Mouse (Mus musculus): Measurements from ENCODE around the gene Faxc. TPM values are rescaled to one million over a fixed set of nuclear protein-coding genes. Genes with fewer than 3 reads are reported as not detected.

The Faxc gene
- total RNA-seq (2015; ENCODE audit: low replicate concordance) (not detected in 2 replicates), total RNA-seq (2017; ENCODE audit: low replicate concordance) (not detected in 2 replicates)

GRCm38 (mm10) chr4:21930971-21931771 lies at the start of gene Faxc:
TSS of gene Faxc (plus strand) at chr4:21931329.
- ATAC-seq (replicated peaks; ENCODE audit: low FRiP score, poor library complexity, severe bottlenecking): no peak

- no peak for ATAC-seq (replicated peaks; ENCODE audit: low FRiP score, poor library complexity, severe bottlenecking)
These were observed 48.3 kb upstream of the Faxc start for GRCm38 (mm10) chr4:21882806-21883205.

GRCm38 (mm10) chr4:21885831-21886230 lies 45.3 kb upstream of the Faxc start:
- ATAC-seq (replicated peaks; ENCODE audit: low FRiP score, poor library complexity, severe bottlenecking): no peak

DNA sequence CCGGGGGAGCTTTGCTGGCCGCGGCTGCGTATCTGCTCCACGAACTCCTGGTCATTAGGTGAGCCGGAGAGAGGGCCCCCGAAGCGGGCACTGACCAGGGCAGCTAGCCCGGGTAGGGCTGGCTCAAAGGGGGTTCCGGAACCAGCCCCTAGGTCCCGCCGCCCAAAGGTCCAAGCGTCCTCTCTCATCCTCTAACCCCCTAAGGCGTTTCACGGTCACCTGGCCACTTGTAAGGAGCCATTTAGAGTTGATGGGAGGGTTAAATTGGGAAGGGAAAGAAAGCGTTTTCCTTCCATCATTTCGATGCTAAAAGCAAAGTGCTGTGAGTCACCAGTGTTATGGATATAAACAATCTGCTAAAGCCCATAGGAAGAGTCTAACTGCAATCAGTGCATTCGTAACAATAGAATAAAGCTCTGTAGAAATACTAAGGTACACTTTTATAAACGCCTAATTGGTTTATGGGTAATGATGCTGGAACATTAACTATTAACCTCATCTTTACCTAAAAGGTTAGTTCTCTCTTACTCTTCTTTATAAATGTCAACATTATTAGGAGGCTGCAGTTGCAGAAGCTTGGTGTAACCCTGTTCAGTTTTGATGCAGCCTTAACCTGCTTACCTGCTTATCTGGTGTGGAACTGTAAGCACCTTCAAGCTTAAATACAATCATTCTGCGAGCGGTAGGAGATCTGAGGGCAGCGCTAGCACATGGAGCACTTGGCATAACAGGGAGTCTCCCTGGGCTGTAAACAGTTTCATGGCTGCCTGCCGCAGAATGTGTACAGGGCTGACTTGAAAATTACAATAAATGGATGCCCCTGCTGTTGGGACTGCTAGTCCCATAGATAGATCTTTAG lies 872 bp downstream of the Faxc start:
- no peak for ATAC-seq (replicated peaks; ENCODE audit: low FRiP score, poor library complexity, severe bottlenecking)

- ATAC-seq (replicated peaks; ENCODE audit: low FRiP score, poor library complexity, severe bottlenecking): no peak
These were observed 4.2 kb downstream of the Faxc start for GRCm38 (mm10) chr4:21935378-21935777.

- no peak for ATAC-seq (replicated peaks; ENCODE audit: low FRiP score, poor library complexity, severe bottlenecking)
These were observed 5.3 kb downstream of the Faxc start for GRCm38 (mm10) chr4:21936424-21936823.

DNA sequence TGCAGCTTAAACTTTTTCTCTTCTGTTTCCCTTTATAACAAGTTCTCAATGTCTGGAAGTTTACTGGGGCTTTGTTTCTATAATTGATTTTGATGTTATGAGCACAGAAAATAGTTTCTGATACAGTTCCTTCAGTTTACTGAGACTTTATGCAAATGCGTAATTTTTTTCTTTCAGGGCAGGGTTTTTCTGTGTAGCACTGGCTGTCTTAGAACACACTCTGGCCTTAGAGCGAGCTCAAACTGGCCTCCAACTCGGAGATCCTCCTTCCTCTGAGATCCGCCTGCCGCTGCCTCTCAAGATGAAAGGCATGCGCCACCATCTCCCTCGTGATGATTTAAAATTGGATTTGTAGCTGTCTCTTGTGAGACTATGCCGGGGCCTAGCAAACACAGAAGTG lies 6.8 kb downstream of the Faxc start:
- no peak for ATAC-seq (replicated peaks; ENCODE audit: low FRiP score, poor library complexity, severe bottlenecking)

GRCm38 (mm10) chr4:21944672-21945071 lies 13.5 kb downstream of the Faxc start:
- ATAC-seq (replicated peaks; ENCODE audit: low FRiP score, poor library complexity, severe bottlenecking): no peak

DNA sequence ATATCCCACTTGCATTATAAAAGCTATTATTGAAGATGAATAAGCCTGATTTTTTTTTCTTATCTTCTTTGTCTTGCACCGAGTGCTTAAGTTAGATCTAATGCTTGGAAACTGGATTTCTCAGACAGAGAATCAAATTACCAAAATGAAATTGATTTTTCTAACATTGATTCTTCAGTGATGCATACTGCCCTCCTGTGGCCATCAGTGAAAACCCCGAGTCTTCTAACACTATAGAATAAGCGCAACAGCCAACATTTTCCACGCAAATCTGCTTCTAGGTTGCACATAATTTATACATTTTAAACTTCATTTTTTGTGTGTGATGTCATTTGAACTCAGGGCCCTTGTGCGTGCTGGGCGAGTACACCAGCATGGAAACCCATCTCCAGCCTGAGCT lies 20.3 kb downstream of the Faxc start:
- ATAC-seq (replicated peaks; ENCODE audit: low FRiP score, poor library complexity, severe bottlenecking): no peak

DNA sequence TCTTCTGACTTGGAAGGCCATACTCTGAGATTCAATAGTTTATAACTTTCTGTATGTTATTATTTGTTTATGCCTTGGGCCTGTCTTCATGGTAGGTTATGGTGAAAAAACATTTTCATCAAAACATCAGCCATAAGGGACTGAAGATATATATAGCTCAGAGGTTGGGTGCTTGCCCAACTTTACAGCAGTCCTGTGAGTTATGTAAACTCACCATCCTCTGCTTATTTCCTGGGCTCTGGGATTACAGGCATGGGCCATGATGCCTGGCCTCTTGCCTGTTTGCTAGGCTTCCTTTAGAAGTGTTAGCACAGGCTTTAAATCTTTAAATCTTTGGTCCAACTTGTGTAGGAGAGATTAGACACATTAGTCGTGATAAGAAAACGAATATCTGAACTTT lies 21.1 kb downstream of the Faxc start:
- ATAC-seq (replicated peaks; ENCODE audit: low FRiP score, poor library complexity, severe bottlenecking): no peak

DNA sequence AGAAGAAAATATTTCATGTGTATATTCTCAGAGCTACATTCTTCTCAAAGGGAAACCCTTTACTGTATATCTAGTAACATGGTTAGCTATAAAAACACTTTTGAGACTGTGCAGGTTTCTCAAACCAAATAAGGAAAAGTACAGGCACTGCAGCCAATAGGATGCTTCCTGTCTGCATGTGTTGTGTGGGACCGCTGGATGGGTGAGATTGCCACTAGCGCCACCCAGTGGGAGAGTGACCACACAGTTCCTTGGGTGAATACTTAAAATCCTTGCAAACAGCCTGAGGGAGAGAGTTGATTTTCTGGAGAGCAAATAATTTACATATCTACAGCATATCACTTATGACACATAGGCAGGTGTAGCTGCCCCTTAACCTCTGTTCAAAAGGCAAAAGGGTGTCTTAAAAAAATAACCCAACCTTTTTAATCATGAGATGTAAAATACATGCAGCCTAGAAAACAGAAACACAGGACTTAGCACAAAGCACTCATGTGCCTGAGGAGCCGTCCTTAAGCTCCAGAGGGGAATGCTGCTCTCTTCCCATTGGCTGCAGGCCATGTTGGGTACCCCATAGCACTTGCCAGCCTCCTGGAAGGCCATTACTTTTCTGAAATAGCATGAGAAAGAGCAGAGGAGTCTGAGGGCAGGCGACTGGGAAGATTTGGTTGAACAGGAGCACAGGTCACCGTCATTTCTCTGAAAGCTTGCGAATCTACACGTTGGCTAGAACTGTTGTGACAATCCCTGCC lies 26.6 kb downstream of the Faxc start:
- no peak for ATAC-seq (replicated peaks; ENCODE audit: low FRiP score, poor library complexity, severe bottlenecking)

DNA sequence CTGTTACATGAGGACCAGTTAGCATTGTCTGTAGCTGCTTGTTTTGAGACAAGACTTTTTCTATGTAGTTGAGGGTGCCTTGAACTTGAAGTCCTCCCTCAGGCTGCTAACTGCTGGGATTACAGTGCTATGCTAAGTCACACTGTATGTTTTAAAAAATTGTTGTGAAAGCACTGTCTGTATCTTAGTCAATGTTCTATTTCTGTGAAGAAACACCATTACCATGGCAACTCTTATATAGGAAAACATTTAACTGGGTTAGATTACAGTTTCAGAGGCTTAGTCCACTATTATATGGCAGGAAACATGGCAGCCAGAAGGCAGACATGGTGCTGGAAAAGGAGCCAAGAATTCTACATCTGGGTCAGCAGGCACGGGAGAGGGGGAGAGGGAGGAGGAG lies 40.8 kb downstream of the Faxc start:
- no peak for ATAC-seq (replicated peaks; ENCODE audit: low FRiP score, poor library complexity, severe bottlenecking)

GRCm38 (mm10) chr4:21974126-21974525 lies 43.0 kb downstream of the Faxc start:
- no peak for ATAC-seq (replicated peaks; ENCODE audit: low FRiP score, poor library complexity, severe bottlenecking)

DNA sequence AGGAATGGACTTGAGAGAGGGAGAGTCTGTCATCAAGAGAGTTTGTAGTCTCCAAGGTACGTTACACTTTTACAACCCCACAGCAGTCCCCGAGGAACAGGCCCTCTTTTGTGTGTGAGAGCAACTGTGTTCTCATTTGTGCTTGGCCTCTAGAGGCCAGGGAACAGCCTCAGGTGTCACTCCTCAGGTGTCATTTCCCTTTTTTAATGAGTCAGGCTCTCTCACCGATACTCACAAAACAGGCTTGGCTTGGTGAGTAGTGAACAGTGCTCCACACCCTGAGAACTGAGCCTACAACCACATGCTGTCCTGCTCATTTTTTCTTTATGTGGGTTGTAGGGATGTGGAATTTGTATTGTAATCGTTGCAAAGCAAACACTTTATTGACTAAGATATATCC lies 49.3 kb downstream of the Faxc start:
- ATAC-seq (replicated peaks; ENCODE audit: low FRiP score, poor library complexity, severe bottlenecking): no peak

DNA sequence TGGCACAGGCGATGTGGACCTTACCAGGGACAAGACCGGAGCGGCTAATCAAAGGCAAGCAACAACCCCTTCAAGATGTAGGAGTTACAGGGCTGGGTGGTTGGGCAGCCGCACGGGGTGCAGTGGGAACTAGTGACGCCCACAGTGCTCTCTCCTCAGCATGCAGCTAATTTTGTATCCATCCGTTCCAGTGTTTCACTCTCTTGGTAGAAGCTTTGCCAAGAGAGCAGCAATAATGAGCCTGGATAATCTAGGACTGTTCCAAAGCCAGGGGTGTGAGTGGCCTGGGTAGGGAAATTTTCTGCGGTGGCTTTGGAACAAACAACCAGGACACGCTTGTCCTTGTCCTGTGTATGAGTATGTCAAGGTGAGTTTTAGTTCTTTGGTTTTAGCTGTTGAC lies 51.3 kb downstream of the Faxc start:
- ATAC-seq (replicated peaks; ENCODE audit: low FRiP score, poor library complexity, severe bottlenecking): no peak

GRCm38 (mm10) chr4:21986857-21987256 lies 55.7 kb downstream of the Faxc start:
- ATAC-seq (replicated peaks; ENCODE audit: low FRiP score, poor library complexity, severe bottlenecking): no peak

- ATAC-seq (replicated peaks; ENCODE audit: low FRiP score, poor library complexity, severe bottlenecking): no peak
These were observed 56.3 kb downstream of the Faxc start for GRCm38 (mm10) chr4:21987460-21987859.

GRCm38 (mm10) chr4:21989571-21990091 lies 58.5 kb downstream of the Faxc start:
- ATAC-seq (replicated peaks; ENCODE audit: low FRiP score, poor library complexity, severe bottlenecking): no peak

- ATAC-seq (replicated peaks; ENCODE audit: low FRiP score, poor library complexity, severe bottlenecking): no peak
These were observed 59.6 kb downstream of the Faxc start for GRCm38 (mm10) chr4:21990580-21991235.

Data from erythroid progenitor cell, adult 5-6 weeks (primary cell).